Mouse (Mus musculus) CH12.LX (cell line): ENCODE measurements at regions not wholly inside any gene's neighbourhood (a gene's known extent, or its start where the extent isn't known, plus 50 kb on each side); places are given as distances from the start of the nearest gene placed in this dataset.

Source experiments
- DNase-seq: peaks from one replicate; pipeline ENCODE4 v3.0.0-alpha.2; 2013; ENCODE audit errors: extremely low read depth
- H3K27ac ChIP-seq: 2 replicates; pipeline ENCODE4 v1.5.1; 2012; ENCODE audit warnings: low read depth, mild to moderate bottlenecking, control low read depth, moderate library complexity; ENCODE audit not compliant: insufficient read depth
- H3K27me3 ChIP-seq: replicated peaks from 2 replicates; pipeline ENCODE3; 2012; ENCODE audit warnings: inconsistent platforms
- H3K36me3 ChIP-seq, 2 experiments: replicated peaks in 1 of 2; 2 replicates each; pipeline versions ENCODE3 to v1.6.1; 2012; ENCODE audit warnings: inconsistent platforms in 1 of 2, low read length in 1 of 2, mild to moderate bottlenecking in 1 of 2, mixed read lengths in 1 of 2, moderate library complexity in 1 of 2; ENCODE audit not compliant: control insufficient read depth in 1 of 2, insufficient read depth in 1 of 2
- H3K4me1 ChIP-seq, 2 experiments: 2 replicates each; pipeline ENCODE4 v1.6.1; 2012; ENCODE audit warnings: inconsistent platforms in 1 of 2, moderate library complexity in 1 of 2; ENCODE audit not compliant: insufficient read depth in 2 of 2, control insufficient read depth in 1 of 2
- H3K4me2 ChIP-seq: 2 replicates; pipeline ENCODE4 v1.6.1; 2012; ENCODE audit warnings: low read depth, mild to moderate bottlenecking, control low read depth; ENCODE audit not compliant: poor library complexity, insufficient read depth, severe bottlenecking
- H3K4me3 ChIP-seq, 3 experiments: fragments of 150-350 bp in 1 of 3; sonication (generic) in 1 of 3; replicated peaks in 1 of 3; 2 replicates each; pipeline versions ENCODE3 to v1.5.1; 2011 to 2012; ENCODE audit warnings: low read depth in 2 of 3, low read length in 2 of 3, mild to moderate bottlenecking in 2 of 3, moderate library complexity in 2 of 3, control low read depth in 1 of 3, improper control_type of control experiment in 1 of 3, inconsistent platforms in 1 of 3, mixed read lengths in 1 of 3; ENCODE audit not compliant: poor library complexity in 1 of 3
- H3K79me2 ChIP-seq: replicated peaks from 2 replicates; pipeline ENCODE4 v1.6.1; 2012; ENCODE audit warnings: mild to moderate bottlenecking, moderate library complexity; ENCODE audit not compliant: control insufficient read depth, poor library complexity, insufficient read depth, severe bottlenecking; ENCODE audit errors: extremely low read depth
- H3K9ac ChIP-seq: 2 replicates; pipeline ENCODE4 v1.6.1; 2012; ENCODE audit warnings: low read depth, mild to moderate bottlenecking, control low read depth, moderate library complexity; ENCODE audit not compliant: insufficient read depth
- H3K9me3 ChIP-seq: replicated peaks from 2 replicates; pipeline ENCODE3; 2012; ENCODE audit warnings: low read length, inconsistent platforms, mixed read lengths
- CHD2 ChIP-seq: IDR thresholded peaks from 2 replicates; pipeline ENCODE4 v1.6.1; 2011; ENCODE audit warnings: low read length, improper control_type of control experiment
- E2F4 ChIP-seq: IDR thresholded peaks from 2 replicates; pipeline ENCODE4 v1.6.1; 2011; ENCODE audit warnings: low read depth, low read length, improper control_type of control experiment; ENCODE audit not compliant: insufficient replicate concordance
- EP300 ChIP-seq: IDR thresholded peaks from 2 replicates; pipeline ENCODE4 v1.6.1; 2011; ENCODE audit warnings: low read length, improper control_type of control experiment
- ETS1 ChIP-seq: conservative IDR thresholded peaks from 2 replicates; pipeline ENCODE4 v1.6.1; 2012; ENCODE audit warnings: low read depth, mild to moderate bottlenecking, inconsistent platforms, low read length, improper control_type of control experiment, moderate library complexity
- IRF4 ChIP-seq: IDR thresholded peaks from 2 replicates; pipeline ENCODE4 v1.6.1; 2014; ENCODE audit warnings: low read depth, mild to moderate bottlenecking, inconsistent platforms, low read length, improper control_type of control experiment
- KAT2A ChIP-seq: IDR thresholded peaks from 2 replicates; pipeline ENCODE4 v1.6.1; 2012; ENCODE audit warnings: low read length, improper control_type of control experiment, inconsistent platforms; ENCODE audit not compliant: insufficient replicate concordance
- MAFK ChIP-seq: IDR thresholded peaks from 2 replicates; pipeline ENCODE4 v1.6.1; 2011; ENCODE audit warnings: low read length, improper control_type of control experiment; ENCODE audit not compliant: insufficient replicate concordance
- MAZ ChIP-seq: IDR thresholded peaks from 2 replicates; pipeline ENCODE4 v1.6.1; 2012; ENCODE audit warnings: low read depth, mild to moderate bottlenecking, inconsistent platforms, low read length, improper control_type of control experiment, moderate library complexity
- MYC ChIP-seq: IDR thresholded peaks from 2 replicates; pipeline ENCODE4 v1.6.1; 2011; ENCODE audit warnings: low read depth, mild to moderate bottlenecking, improper control_type of control experiment, low read length
- NELFE ChIP-seq: IDR thresholded peaks from 2 replicates; pipeline ENCODE4 v1.6.1; 2011; ENCODE audit warnings: low read depth, low read length, improper control_type of control experiment
- NRF1 ChIP-seq: IDR thresholded peaks from 2 replicates; pipeline ENCODE4 v1.6.1; 2014; ENCODE audit warnings: low read depth, mild to moderate bottlenecking, inconsistent platforms, low read length, improper control_type of control experiment, moderate library complexity
- POLR2A ChIP-seq: IDR thresholded peaks from 2 replicates; pipeline ENCODE4 v1.6.1; 2011; ENCODE audit warnings: low read depth, mild to moderate bottlenecking, improper control_type of control experiment, low read length
- POLR2AphosphoS2 ChIP-seq: IDR thresholded peaks from 2 replicates; pipeline ENCODE4 v1.6.1; 2011; ENCODE audit warnings: low read depth, low read length, improper control_type of control experiment
- SIN3A ChIP-seq: IDR thresholded peaks from 2 replicates; pipeline ENCODE4 v1.6.1; 2012; ENCODE audit warnings: low read length, improper control_type of control experiment, inconsistent platforms
- SMC3 ChIP-seq: IDR thresholded peaks from 2 replicates; pipeline ENCODE4 v1.6.1; 2011; ENCODE audit warnings: low read depth, low read length, improper control_type of control experiment
- USF1 ChIP-seq: IDR thresholded peaks from 2 replicates; pipeline ENCODE4 v1.6.1; 2014; ENCODE audit warnings: low read depth, mild to moderate bottlenecking, inconsistent platforms, low read length, improper control_type of control experiment
- dilution Hi-C: fragments of 300-500 bp; cut with MboI; formaldehyde crosslinking; loops from 2 replicates; pipeline ENCODE4 v1.14.3; 2020; ENCODE audit warnings: low sequenced_read_pairs; ENCODE audit not compliant: extremely low pct_unique_long_range_greater_than_20kb, extremely low pct_ligation_motif_present
- in situ Hi-C: fragments of 300-500 bp; cut with MboI; formaldehyde crosslinking; loops from 3 replicates; pipeline ENCODE4 v1.14.3; 2019; ENCODE audit warnings: low sequenced_read_pairs, low pct_ligation_motif_present, low pct_unique_long_range_greater_than_20kb, mixed read lengths

- Histone ChIP-seq H3K4me3 (no peak overlapping the region), H3K4me2 (no peak overlapping the region), H3K27me3 (no peaks in the 10 kb centered on the region), H3K79me2 (no peaks in the 10 kb centered on the region), H3K4me1 (no peaks in the 10 kb centered on the region), H3K36me3 (no peaks in the 10 kb centered on the region), H3K9ac (no peak overlapping the region), H3K27ac (no peak overlapping the region), H3K9me3 (peaks cover 24% of the 10 kb centered on the region)
- no peak for DNase-seq
- dilution Hi-C loops (no loop called here), in situ Hi-C loops (no loop called here)
- TF ChIP-seq IRF4 (no peak), E2F4 (no peak), ETS1 (no peak), MYC (no peak), SMC3 (no peak), MAZ (no peak), USF1 (no peak), NRF1 (no peak), NELFE (no peak), CHD2 (no peak), MAFK (no peak), KAT2A (no peak)
Observed at GRCm38 (mm10) chr15:50989457-50989856, 2895.2 kb upstream of the Gm7489 start.

- no peak for TF ChIP-seq MYC
- TF ChIP-seq POLR2A, result no peak
- TF ChIP-seq POLR2AphosphoS2, result no peak
- no peak for TF ChIP-seq EP300
- TF ChIP-seq MAZ, result no peak
- TF ChIP-seq, all 38 proteins: peak for 0
- DNase-seq, result no peak
- dilution Hi-C loops (no loop called here), in situ Hi-C loops (no loop called here)
- Histone ChIP-seq H3K36me3 (no peaks in the 10 kb centered on the region), H3K27me3 (no peaks in the 10 kb centered on the region), H3K27ac (no peak overlapping the region), H3K4me3 (no peak overlapping the region), H3K4me2 (no peak overlapping the region), H3K9me3 (peaks cover 26% of the 10 kb centered on the region), H3K9ac (no peak overlapping the region), H3K4me1 (no peaks in the 10 kb centered on the region), H3K79me2 (no peaks in the 10 kb centered on the region)
Observed at GRCm38 (mm10) chr15:50991667-50992066, 2893.0 kb upstream of the Gm7489 start.

GRCm38 (mm10) chr15:50992246-50992645, 2892.5 kb upstream of the Gm7489 start:
- Histone ChIP-seq H3K79me2 (no peaks in the 10 kb centered on the region), H3K9me3 (peaks cover 29% of the 10 kb centered on the region), H3K4me1 (no peaks in the 10 kb centered on the region)
- in situ Hi-C loops, result no loop called here
- TF ChIP-seq SMC3 (no peak), SIN3A (no peak)
- TF ChIP-seq, all 38 proteins: peak for 0
- dilution Hi-C loops, result no loop called here
- Histone ChIP-seq H3K27me3 (no peaks in the 10 kb centered on the region), H3K4me2 (no peak overlapping the region), H3K4me3 (no peak overlapping the region), H3K27ac (no peak overlapping the region), H3K36me3 (no peaks in the 10 kb centered on the region), H3K9ac (no peak overlapping the region)
- DNase-seq, result no peak
